Mouse (Mus musculus): ENCODE results near the gene Mxi1. TPM values are rescaled to one million over a fixed set of nuclear protein-coding genes. Genes with fewer than 3 reads are reported as not detected.
A peak's percentile ranks its signal among the peaks of the same experiment; 100 is the strongest.

Mxi1 gene
- polyA plus RNA-seq, 1 experiment from 2014 or later = 43.0 TPM

DNA sequence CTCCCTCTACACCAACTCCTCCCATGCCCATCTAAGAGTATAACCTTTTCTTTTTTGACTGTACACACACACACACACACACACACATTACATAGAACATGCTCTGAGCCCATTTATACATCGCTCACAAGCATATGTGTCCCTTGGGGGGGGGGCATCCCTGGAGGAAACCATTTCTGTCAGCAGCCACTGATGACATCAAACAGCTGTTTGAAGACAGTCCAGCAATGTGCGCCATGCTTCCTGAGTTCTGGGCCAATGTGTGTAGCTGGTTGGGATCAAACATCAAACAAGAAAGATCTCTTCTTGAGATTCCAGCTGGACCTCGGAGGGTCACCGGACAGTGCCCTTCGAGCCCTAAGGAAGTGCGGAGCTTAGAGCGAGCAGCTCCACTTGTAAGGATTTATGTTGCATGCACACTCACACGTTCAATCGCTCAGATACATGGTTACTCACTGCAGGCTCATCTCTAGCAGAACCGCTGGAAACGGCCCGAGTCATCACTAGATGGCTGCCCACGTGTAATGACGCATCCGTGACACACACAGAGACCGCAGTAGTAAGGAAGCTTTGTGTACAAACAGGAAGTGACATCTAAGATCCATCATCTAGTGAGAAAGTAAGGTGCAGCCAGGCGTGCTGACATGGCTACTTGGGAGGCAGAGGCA, 37.1 kb upstream of the Mxi1 start:
- ATAC-seq = peak; percentile 72
- Histone ChIP-seq H3K27me3 (replicated peaks; ENCODE audit: insufficient read depth, low read length) (no peaks in the 10 kb centered on the region), H3K4me2 (replicated peaks; ENCODE audit: low read depth, low read length) (no peak overlapping the region), H3K9me3 (ENCODE audit: low read length) (no peaks in the 10 kb centered on the region), H3K9ac (replicated peaks; ENCODE audit: low read depth) (no peak overlapping the region), H3K4me1 (ENCODE audit: insufficient read depth, low read depth, low read length) (no peaks in the 10 kb centered on the region), H3K36me3 (ENCODE audit: insufficient read depth, low read length) (no peaks in the 10 kb centered on the region), H3K4me3 (ENCODE audit: low read depth, low read length) (no peak overlapping the region), H3K27ac (ENCODE audit: low read length) (no peak overlapping the region; the same call in 1 of the 2 replicates)
- 58% methylated on average over 17 of the region's 17 CpGs for WGBS
- peak; percentile 64 for DNase-seq (ENCODE audit: low spot score)
- no peak for TF ChIP-seq CTCF (IDR thresholded peaks at IDR 0.05)
- TF ChIP-seq EP300 (IDR thresholded peaks at IDR 0.05) = no peak

GRCm38 (mm10) chr19:53273781-53274428, 36.4 kb upstream of the Mxi1 start:
- H3K9ac ChIP-seq (replicated peaks; ENCODE audit: low read depth) = no peak overlapping the region
- TF ChIP-seq CTCF (IDR thresholded peaks at IDR 0.05) (no peak), EP300 (IDR thresholded peaks at IDR 0.05) (no peak)
- no peaks in the 10 kb centered on the region for H3K9me3 ChIP-seq (ENCODE audit: low read length)
- no peaks in the 10 kb centered on the region for H3K4me1 ChIP-seq (ENCODE audit: insufficient read depth, low read depth, low read length)
- H3K4me2 ChIP-seq (replicated peaks; ENCODE audit: low read depth, low read length) = no peak overlapping the region
- ATAC-seq (0 out of 2 replicates have a peak, but pooled peaks have one; percentile 24), DNase-seq (ENCODE audit: low spot score) (no peak)
- no peaks in the 10 kb centered on the region for H3K27me3 ChIP-seq (replicated peaks; ENCODE audit: insufficient read depth, low read length)
- H3K4me3 ChIP-seq (ENCODE audit: low read depth, low read length) = no peak overlapping the region
- 83% methylated on average over 23 of the region's 23 CpGs for WGBS
- H3K36me3 ChIP-seq (ENCODE audit: insufficient read depth, low read length) = no peaks in the 10 kb centered on the region
- H3K27ac ChIP-seq (ENCODE audit: low read length) = no peak overlapping the region; the same call in 1 of the 2 replicates

DNA sequence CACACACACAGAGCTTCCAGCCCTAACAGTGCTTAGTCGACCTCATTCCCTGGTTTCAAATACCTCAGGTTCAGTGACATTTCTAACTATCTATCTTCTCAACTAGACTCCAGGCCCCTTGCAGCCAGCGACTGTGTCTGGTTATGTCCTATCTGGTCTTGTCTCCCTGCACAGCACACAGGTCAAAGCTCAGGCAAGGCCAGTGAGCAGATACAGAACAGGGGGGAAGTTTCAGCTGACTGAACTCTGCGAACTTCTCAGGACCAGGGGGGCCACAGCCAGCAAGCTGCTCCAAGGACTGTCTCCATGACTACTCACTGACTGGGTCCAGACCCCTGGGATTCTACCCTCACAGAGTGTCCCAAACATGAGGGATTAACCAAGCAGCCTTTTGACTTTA, 35.1 kb upstream of the Mxi1 start:
- no peak for DNase-seq (ENCODE audit: low spot score)
- no peak overlapping the region for H3K27ac ChIP-seq (ENCODE audit: low read length)
- H3K9ac ChIP-seq (replicated peaks; ENCODE audit: low read depth) = no peak overlapping the region
- H3K4me2 ChIP-seq (replicated peaks; ENCODE audit: low read depth, low read length) = no peak overlapping the region
- ATAC-seq = no peak
- no peak overlapping the region for H3K4me3 ChIP-seq (ENCODE audit: low read depth, low read length)
- no peaks in the 10 kb centered on the region for H3K27me3 ChIP-seq (replicated peaks; ENCODE audit: insufficient read depth, low read length)
- H3K4me1 ChIP-seq (ENCODE audit: insufficient read depth, low read depth, low read length) = no peaks in the 10 kb centered on the region
- no peaks in the 10 kb centered on the region for H3K9me3 ChIP-seq (ENCODE audit: low read length)
- WGBS = 34% methylated on average over 3 of the region's 3 CpGs
- TF ChIP-seq CTCF (IDR thresholded peaks at IDR 0.05) (no peak), EP300 (IDR thresholded peaks at IDR 0.05) (no peak)
- H3K36me3 ChIP-seq (ENCODE audit: insufficient read depth, low read length) = no peaks in the 10 kb centered on the region

DNA sequence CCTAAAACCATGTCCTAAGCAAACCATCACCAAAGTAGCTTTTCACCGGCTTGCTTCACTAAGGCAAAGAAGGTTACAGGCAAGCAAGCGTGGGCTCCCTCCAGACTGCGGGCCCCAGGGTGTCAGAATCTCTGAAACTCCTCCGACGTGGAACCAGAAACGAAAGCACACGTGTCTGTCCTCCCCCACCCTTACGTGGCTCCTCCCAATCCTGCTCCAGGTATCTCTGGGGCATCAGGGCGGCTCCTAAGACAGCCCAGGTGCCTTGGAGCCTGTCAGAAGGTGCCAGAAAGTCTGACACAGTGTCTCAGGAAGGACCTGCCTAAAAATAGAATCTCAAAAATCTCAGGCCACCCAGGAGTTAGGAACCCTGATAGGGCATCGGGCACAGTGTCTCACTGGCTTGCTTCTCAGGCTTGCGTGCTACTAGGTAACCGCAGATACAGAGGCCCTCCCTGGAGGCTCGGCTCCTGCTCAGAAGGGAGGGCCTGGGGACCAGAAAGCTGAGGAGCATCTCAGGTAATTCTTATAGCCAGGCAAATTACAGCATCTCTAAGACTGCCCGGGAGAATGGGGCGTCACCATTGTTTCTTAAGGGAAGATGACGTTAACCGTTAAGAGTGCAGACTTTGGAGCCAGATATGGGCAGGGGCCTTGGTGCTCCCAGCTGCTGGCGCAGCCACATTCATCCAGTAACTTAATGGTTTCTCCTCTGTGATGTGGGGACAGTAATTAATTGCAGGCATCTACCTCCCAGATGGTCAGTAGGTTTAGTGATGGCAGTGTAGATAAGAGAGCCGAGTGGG, 33.2 kb upstream of the Mxi1 start:
- Histone ChIP-seq H3K9ac (replicated peaks; ENCODE audit: low read depth) (no peak overlapping the region), H3K27ac (ENCODE audit: low read length) (no peak overlapping the region), H3K36me3 (ENCODE audit: insufficient read depth, low read length) (no peaks in the 10 kb centered on the region), H3K27me3 (replicated peaks; ENCODE audit: insufficient read depth, low read length) (no peaks in the 10 kb centered on the region), H3K4me1 (ENCODE audit: insufficient read depth, low read depth, low read length) (no peaks in the 10 kb centered on the region), H3K4me3 (ENCODE audit: low read depth, low read length) (no peak overlapping the region; the same call in 1 of the 2 replicates), H3K9me3 (ENCODE audit: low read length) (no peaks in the 10 kb centered on the region), H3K4me2 (replicated peaks; ENCODE audit: low read depth, low read length) (peak overlapping the region; percentile 42)
- 38% methylated on average over 19 of the region's 19 CpGs for WGBS
- ATAC-seq = peak; percentile 20
- no peak for TF ChIP-seq EP300 (IDR thresholded peaks at IDR 0.05)
- TF ChIP-seq CTCF (IDR thresholded peaks at IDR 0.05) = no peak
- DNase-seq (ENCODE audit: low spot score) = no peak

GRCm38 (mm10) chr19:53278491-53279415, 31.6 kb upstream of the Mxi1 start:
- H3K9ac ChIP-seq (replicated peaks; ENCODE audit: low read depth) = no peak overlapping the region
- DNase-seq (ENCODE audit: low spot score) = no peak
- no peak overlapping the region for H3K27ac ChIP-seq (ENCODE audit: low read length)
- 61% methylated on average over 19 of the region's 19 CpGs for WGBS
- no peaks in the 10 kb centered on the region for H3K27me3 ChIP-seq (replicated peaks; ENCODE audit: insufficient read depth, low read length)
- TF ChIP-seq EP300 (IDR thresholded peaks at IDR 0.05) = no peak
- TF ChIP-seq CTCF (IDR thresholded peaks at IDR 0.05) = no peak
- no peaks in the 10 kb centered on the region for H3K4me1 ChIP-seq (ENCODE audit: insufficient read depth, low read depth, low read length)
- no peak for ATAC-seq
- no peaks in the 10 kb centered on the region for H3K36me3 ChIP-seq (ENCODE audit: insufficient read depth, low read length)
- no peak overlapping the region for H3K4me3 ChIP-seq (ENCODE audit: low read depth, low read length)
- H3K9me3 ChIP-seq (ENCODE audit: low read length) = no peaks in the 10 kb centered on the region
- no peak overlapping the region for H3K4me2 ChIP-seq (replicated peaks; ENCODE audit: low read depth, low read length)

All from lung, postnatal 0 days (tissue).